Mouse (Mus musculus) erythroblast, embryonic 14.5 days (primary cell): Measurements from ENCODE around the gene Cbr4.

Source experiments
- GATA1 ChIP-seq: IDR thresholded peaks from 2 replicates; pipeline ENCODE4 v1.6.1; 2012; ENCODE audit warnings: low read length, inconsistent platforms, mixed read lengths
- TAL1 ChIP-seq: IDR thresholded peaks from 3 replicates; pipeline ENCODE4 v1.6.1; 2012; ENCODE audit warnings: low read length, inconsistent platforms, mixed read lengths

DNA sequence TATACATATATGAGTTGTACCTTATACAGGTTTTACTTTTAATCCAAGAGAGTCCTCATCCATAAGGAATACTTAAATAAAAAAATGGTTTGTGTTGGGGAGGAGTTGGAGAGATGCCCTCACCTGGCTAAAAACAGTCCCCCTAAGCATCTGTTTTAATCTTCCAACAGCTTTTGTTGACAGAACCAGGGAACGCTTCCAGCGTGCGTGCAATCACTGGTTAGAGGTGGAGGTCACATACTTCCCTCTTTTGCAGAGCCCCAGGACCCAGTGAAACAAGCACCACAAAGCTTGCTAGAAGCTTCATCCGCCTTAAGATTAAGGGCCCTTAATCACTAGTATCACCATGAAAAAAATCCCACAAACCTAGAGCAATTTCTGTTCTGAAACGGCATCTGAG is 49.9 kb downstream of the Cbr4 start:
- no peak for TF ChIP-seq GATA1
- no peak for TF ChIP-seq TAL1
